Mouse (Mus musculus) liver, embryonic 14.5 days (tissue): ENCODE measurements at regions not wholly inside any gene's neighbourhood (a gene's known extent, or its start where the extent isn't known, plus 50 kb on each side); places are given as distances from the start of the nearest gene placed in this dataset.

Experiments used
- ATAC-seq: fragments of 200-750 bp; cut with Nextera tagmentation; 2 replicates; pipeline ENCODE4 v1.8.0; 2017; ENCODE audit warnings: moderate number of reproducible peaks, mild to moderate bottlenecking, moderate library complexity; ENCODE audit not compliant: insufficient read depth
- DNase-seq, 3 experiments: peaks; one replicate each; pipeline ENCODE4 v3.0.0-alpha.2; 2012 to 2013; ENCODE audit warnings: low read depth in 3 of 3, low spot score in 3 of 3
- H3K27ac ChIP-seq: fragments of 300-500 bp; sonication (generic); 2 replicates; pipeline ENCODE4 v1.5.1; 2014; ENCODE audit warnings: moderate library complexity, mild to moderate bottlenecking, control low read depth, inconsistent platforms
- H3K27me3 ChIP-seq: fragments of 300-500 bp; sonication (generic); 2 replicates; pipeline ENCODE4 v1.6.1; 2014; ENCODE audit warnings: mild to moderate bottlenecking, low read length, moderate library complexity; ENCODE audit not compliant: control insufficient read depth, insufficient read depth
- H3K36me3 ChIP-seq: fragments of 300-500 bp; sonication (generic); replicated peaks from 2 replicates; pipeline ENCODE4 v1.6.1; 2014; ENCODE audit warnings: low read depth; ENCODE audit not compliant: control insufficient read depth, insufficient read depth
- H3K4me1 ChIP-seq, 2 experiments: fragments of 200-500 bp in 1 of 2; fragments of 300-500 bp in 1 of 2; sonication (generic) in 1 of 2; replicated peaks; 2 replicates each; pipeline ENCODE4 v1.6.1; 2012 to 2014; ENCODE audit warnings: antibody characterized with exemption in 1 of 2, inconsistent platforms in 1 of 2, low read length in 1 of 2; ENCODE audit not compliant: control insufficient read depth in 2 of 2, insufficient read depth in 2 of 2
- H3K4me2 ChIP-seq: fragments of 300-500 bp; sonication (generic); 2 replicates; pipeline ENCODE4 v1.6.1; 2014; ENCODE audit warnings: low read depth, mild to moderate bottlenecking, control low read depth, moderate library complexity
- H3K4me3 ChIP-seq, 2 experiments: fragments of 200-500 bp in 1 of 2; fragments of 300-500 bp in 1 of 2; sonication (generic) in 1 of 2; 2 replicates each; pipeline ENCODE4 v1.5.1; 2012 to 2014; ENCODE audit warnings: low read depth in 2 of 2, low read length in 2 of 2, mild to moderate bottlenecking in 2 of 2, control low read depth in 1 of 2, inconsistent platforms in 1 of 2, moderate library complexity in 1 of 2; ENCODE audit not compliant: insufficient read depth in 1 of 2
- H3K9ac ChIP-seq: fragments of 300-500 bp; sonication (generic); replicated peaks from 2 replicates; pipeline ENCODE4 v1.6.1; 2014; ENCODE audit warnings: mild to moderate bottlenecking, control low read depth, moderate library complexity
- H3K9me3 ChIP-seq: fragments of 300-500 bp; sonication (generic); 2 replicates; pipeline ENCODE4 v1.6.1; 2016; ENCODE audit warnings: low read length, mixed read lengths; ENCODE audit not compliant: control insufficient read depth
- CTCF ChIP-seq: IDR thresholded peaks from 2 replicates; pipeline ENCODE4 v1.5.1; 2016; ENCODE audit warnings: antibody characterized with exemption, low read depth, control low read depth
- EP300 ChIP-seq: IDR thresholded peaks from 2 replicates; pipeline ENCODE4 v1.6.1; 2016; ENCODE audit warnings: antibody characterized with exemption, low read depth
- WGBS: fragments of 180-500 bp; shearing (Covaris S2); extraction: QIAGEN DNeasy Blood & Tissue Kit; methylation state at CpG from one replicate; pipeline ENCODE4 v1.1.7; 2014; ENCODE audit not compliant: insufficient replicate concordance; 5-methylcytosine and 5-hydroxymethylcytosine counted together

DNA sequence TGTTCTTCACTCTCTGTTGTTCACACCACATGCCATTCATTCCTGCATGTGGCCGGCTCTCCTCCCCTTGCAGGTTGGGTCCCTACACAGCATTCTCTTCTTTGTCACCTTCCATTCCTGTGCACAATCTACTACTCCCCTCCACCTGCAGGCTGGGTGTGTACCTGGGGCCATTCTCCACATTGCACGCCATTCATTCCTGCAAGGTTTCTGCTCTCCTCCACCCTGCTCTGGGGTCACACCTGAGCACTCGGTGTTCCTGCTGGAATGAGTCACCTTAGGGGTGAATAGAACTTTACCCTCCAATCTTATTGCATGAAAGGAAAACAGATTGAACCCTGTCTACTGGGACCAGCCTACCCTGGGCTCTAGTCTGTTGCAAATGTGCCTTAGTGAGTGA, 72.7 kb upstream of the Id2 start:
- no peak for ATAC-seq

DNA sequence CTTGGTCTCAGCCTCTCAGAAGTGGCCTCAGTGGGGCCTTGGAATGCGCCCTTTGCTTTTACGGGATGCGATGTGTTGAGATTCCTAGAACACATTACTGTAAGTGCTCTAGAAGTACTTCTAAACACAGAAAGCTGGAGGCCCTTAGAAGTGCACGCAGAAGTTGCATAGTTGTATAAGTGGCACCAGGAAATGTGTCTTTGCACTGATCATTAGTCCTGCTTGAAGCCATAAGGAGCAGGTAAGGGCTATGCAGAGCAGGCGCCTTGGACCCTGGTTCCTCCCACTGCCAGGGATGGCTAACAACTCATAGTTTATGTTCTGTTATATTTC, 71.2 kb upstream of the Id2 start:
- ATAC-seq: no peak
- Histone ChIP-seq H3K27me3 (no peaks in the 10 kb centered on the region), H3K27ac (no peak overlapping the region), H3K4me1 (peaks cover 0 to 5% of the 10 kb centered on the region in 2 experiments; a peak in 2 of 4 replicates), H3K9ac (no peak overlapping the region), H3K4me2 (no peak overlapping the region), H3K36me3 (no peaks in the 10 kb centered on the region), H3K4me3 (no peak overlapping the region), H3K9me3 (no peaks in the 10 kb centered on the region)
- TF ChIP-seq CTCF: no peak
- no peak for TF ChIP-seq EP300
- DNase-seq: no peak
- 64% methylated on average over 5 of the region's 5 CpGs for WGBS

More for the DNA sequence above, 72.7 kb upstream of the Id2 start:
- Histone ChIP-seq H3K27me3 (no peaks in the 10 kb centered on the region), H3K9ac (no peak overlapping the region), H3K4me1 (no peaks in the 10 kb centered on the region), H3K27ac (no peak overlapping the region), H3K4me3 (no peak overlapping the region), H3K9me3 (no peaks in the 10 kb centered on the region), H3K4me2 (no peak overlapping the region), H3K36me3 (no peaks in the 10 kb centered on the region)
- no peak for DNase-seq
- 53% methylated on average over 3 of the region's 3 CpGs for WGBS
- TF ChIP-seq CTCF (no peak), EP300 (no peak)

DNA sequence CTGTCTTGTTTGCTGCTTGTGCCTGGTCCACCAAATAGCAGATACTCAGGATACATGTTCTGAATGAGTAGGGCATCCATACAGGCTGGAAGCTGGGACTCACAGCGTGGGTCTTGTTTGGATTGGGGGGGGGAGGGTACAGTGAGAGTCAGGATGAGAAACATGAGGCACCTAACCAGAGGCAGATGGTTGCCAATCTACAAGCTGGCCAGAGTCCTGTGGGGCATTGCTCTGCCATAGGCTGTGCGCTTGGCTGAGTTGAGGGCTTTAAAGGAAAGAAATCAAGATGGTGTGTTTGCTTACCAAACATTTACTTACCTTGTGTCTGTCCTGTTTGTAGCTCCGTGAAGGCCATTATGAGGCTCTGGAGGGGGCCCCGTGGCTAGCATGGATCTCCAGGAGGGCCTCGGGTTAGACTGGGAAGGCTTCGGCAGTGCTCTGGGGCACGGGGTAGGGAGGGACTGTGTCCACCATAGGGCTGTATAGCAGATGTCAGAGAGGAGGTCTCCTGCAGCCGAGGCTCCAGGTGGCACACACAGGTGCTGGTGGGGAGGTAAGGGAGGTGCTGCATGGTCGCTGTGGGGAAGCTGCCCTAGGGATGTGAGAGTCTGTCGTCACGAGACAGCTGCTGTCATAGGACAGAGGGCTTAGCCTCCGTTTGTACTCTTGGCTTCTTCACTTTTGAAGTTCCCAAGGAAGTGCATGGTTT, 70.7 kb upstream of the Id2 start:
- Histone ChIP-seq H3K36me3 (no peaks in the 10 kb centered on the region), H3K9me3 (no peaks in the 10 kb centered on the region), H3K27ac (no peak overlapping the region), H3K4me3 (no peak overlapping the region), H3K4me1 (peaks cover 0 to 6% of the 10 kb centered on the region in 2 experiments; a peak in 2 of 4 replicates), H3K9ac (no peak overlapping the region), H3K27me3 (no peaks in the 10 kb centered on the region), H3K4me2 (no peak overlapping the region)
- no peak for ATAC-seq
- TF ChIP-seq CTCF (no peak), EP300 (no peak)
- no peak for DNase-seq
- 57% methylated on average over 12 of the region's 12 CpGs for WGBS

DNA sequence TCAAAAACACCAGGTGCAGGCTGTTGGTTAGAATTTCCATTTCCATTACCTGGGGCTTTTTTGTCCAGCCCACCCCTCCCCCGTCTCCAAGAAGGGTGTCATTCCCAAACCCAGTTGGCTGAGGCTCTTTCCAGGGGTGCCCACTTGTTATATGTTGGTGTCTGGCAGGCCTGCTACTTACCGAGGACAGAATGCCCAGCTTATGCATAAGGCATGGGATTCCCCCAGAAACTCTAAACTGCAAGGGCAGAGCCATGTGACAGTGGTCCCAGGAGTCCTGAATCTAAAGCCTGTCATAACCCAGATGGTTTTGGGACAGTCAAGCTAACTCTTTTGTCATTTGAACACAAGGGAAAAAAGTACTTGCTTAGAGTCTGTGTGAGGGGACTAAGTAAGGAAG, 69.6 kb upstream of the Id2 start:
- Histone ChIP-seq H3K4me2 (no peak overlapping the region), H3K9me3 (no peaks in the 10 kb centered on the region), H3K27me3 (no peaks in the 10 kb centered on the region), H3K4me3 (no peak overlapping the region), H3K9ac (no peak overlapping the region), H3K27ac (no peak overlapping the region), H3K36me3 (no peaks in the 10 kb centered on the region), H3K4me1 (peaks cover 0 to 6% of the 10 kb centered on the region in 2 experiments; a peak in 2 of 4 replicates)
- ATAC-seq (no peak), DNase-seq (no peak)
- TF ChIP-seq CTCF (no peak), EP300 (no peak)
- WGBS: 40% methylated on average over 2 of the region's 2 CpGs

DNA sequence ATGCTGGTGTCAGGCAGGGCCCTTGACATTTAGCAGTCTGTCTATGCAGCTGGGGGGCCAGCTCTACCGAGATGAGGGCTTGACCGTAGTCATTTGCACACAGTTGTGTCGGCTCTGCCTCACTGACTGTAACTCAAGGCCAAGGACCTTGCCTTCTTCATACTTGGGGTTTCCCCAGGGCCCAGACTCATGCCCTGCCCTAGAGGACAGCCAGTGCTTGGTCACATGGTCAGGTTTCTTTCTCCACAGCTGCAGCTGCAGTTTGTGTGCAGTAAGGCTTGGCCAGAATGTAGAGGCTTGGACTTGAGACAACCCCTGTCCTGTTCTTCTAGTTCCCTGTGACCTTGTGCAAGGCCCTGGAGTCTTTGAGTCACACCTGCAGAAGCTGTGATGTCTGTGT, 68.7 kb upstream of the Id2 start:
- TF ChIP-seq CTCF (no peak), EP300 (no peak)
- Histone ChIP-seq H3K36me3 (no peaks in the 10 kb centered on the region), H3K27me3 (no peaks in the 10 kb centered on the region), H3K27ac (no peak overlapping the region), H3K4me2 (no peak overlapping the region), H3K9ac (no peak overlapping the region), H3K9me3 (no peaks in the 10 kb centered on the region), H3K4me1 (peaks cover 0 to 6% of the 10 kb centered on the region in 2 experiments; a peak in 2 of 4 replicates), H3K4me3 (no peak overlapping the region)
- WGBS: 71% methylated on average over 3 of the region's 3 CpGs
- no peak for DNase-seq
- ATAC-seq: no peak
